Mouse (Mus musculus) common myeloid progenitor, adult 5-6 weeks (primary cell): ENCODE measurements at regions not wholly inside any gene's neighbourhood (a gene's known extent, or its start where the extent isn't known, plus 50 kb on each side); places are given as distances from the start of the nearest gene placed in this dataset.

ENCODE experiments used
- ATAC-seq: replicated peaks from 2 replicates; pipeline ENCODE4 v1.8.0; 2016; ENCODE audit warnings: low read depth, mild to moderate bottlenecking, moderate TSS enrichment, inconsistent platforms; ENCODE audit not compliant: poor library complexity, severe bottlenecking

DNA sequence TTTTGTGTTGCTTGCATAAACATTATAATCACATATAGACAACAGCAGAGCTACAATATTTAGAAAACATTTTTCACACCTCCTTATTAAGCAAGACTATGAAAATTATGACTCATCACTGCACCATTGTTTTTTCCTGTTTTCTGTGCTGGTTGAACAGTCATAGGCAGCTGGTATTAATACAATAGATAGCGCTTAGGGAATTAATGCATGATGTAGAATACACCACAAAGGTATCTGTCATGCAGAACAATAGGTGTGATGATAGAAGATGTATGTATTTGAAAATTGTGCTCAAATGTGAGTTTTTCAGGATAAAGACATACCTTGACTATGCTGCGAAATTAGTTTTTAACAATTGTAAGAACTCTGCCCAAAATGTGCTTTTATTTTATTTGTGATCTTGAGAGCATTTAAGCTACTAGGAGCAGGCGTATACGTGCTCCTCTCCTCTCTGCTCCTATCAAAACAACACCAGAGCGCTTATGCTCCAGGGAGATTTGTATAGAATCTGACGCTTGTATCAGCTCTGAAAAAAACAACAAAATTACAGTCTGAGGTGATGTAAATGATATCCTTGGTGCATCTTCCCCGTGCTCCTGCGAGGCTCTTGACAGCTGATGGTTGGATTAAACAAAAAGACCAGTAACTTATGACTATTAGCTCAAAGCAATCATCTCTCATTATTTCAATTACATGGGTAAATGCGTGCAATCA lies 560.1 kb downstream of the Gm43517 start:
- ATAC-seq = no peak

DNA sequence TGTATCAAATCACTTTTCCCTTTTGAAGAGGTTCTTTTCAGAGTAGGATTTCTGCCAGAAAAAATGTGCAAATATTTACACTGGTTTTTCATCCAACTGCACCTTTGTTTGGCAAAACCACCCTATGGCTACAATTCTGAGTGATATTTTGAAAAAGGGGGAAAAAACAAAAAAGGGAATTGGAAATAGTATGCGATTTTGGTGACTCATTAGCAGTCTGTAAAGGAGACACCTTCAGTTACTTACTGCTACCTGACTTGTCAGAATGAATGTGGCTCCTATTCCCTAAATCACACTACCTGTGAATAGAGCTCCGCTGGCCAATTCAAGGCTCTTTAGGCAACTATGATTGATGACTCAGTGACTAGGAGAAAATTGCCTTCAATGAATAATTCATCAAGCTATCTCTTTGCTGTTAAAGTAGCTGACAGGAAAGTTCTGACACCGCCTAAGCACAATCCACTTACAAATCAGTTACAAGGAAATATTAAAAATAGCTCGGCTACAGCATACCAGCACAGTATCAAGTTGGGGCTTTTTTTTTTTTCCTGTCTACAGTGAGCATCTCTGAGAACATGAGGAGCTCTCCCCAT lies 560.8 kb downstream of the Gm43517 start:
- no peak for ATAC-seq

DNA sequence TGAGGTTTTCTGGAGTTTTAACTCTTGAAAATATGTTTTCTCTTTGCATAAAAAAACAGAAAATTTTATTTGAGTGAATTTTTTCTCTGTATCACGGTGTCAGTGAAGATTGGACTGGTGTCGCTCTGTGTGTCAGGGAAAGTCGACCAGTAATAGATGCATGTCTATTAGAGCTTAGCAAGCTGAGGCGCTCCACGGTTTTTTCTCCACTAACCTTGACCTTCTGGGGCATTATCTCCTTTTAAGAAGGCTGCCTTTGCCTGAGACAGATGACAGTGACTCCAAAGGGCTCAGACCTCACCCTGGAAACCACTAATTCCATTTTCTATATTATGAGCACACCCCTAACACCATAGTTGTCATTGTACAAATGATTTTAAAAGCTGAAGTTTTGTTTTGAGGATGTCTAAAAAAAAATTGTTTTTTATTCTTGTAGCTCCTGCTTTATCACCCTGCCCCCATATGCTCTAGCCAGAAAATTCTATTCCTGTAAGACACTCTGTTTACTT lies 561.8 kb downstream of the Gm43517 start:
- ATAC-seq = no peak

DNA sequence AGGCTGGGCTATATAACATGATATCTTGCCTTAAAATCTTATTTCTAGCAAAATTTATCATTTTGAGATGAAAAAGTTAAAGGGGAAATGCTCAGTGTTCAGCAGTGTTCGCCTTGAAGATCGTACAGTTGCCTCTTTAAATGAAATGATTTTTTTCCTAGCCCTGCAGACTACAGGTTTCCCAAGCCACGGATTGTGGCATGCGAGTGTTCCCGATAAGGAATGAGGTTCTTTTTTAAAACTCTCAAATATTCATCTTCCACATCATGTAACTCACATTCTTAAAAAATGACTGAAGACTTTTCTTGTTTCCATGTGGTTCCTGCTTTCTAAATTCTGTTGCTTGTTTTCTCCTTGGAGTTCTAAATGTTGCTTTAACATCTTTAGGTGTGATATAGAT lies 566.0 kb downstream of the Gm43517 start:
- ATAC-seq = no peak

DNA sequence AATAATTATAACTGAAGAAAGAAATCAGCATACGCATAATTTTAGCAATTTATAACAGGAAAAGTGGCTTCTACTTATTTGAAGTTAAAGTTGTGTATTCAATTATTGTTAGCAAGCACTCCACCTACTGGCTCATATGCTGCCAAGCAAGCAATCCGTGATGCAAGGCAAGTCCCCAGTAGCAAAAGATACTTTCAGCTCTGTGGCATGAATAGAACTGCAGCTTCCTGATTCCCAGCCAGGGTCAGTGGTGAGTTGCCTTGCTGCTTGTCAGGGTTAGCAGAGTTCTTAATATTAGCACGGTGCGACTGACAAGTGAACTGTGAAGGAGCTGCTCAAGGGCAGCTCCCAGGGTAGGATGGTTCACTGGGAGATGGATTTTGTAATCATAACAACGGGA lies 566.8 kb downstream of the Gm43517 start:
- ATAC-seq = peak; percentile 77

DNA sequence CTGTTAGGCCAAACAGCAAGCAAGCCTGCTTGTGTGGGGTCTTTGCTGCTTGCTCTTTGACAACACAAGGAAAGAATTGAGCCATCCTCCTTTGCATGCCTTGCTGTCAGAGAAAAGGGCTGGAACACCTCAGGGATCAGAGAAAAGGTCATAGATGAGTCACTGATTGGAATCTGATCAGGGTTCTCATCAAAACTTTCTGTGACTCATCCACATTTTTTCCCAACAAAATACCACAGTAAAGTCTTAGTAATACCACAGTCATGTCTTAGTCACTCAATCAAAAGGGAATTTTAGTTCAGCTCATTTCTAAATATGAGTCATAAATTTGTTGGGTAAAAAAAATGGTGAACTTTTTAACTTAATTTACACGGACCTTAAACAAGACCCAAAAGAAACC lies 583.1 kb downstream of the Gm43517 start:
- ATAC-seq = no peak

DNA sequence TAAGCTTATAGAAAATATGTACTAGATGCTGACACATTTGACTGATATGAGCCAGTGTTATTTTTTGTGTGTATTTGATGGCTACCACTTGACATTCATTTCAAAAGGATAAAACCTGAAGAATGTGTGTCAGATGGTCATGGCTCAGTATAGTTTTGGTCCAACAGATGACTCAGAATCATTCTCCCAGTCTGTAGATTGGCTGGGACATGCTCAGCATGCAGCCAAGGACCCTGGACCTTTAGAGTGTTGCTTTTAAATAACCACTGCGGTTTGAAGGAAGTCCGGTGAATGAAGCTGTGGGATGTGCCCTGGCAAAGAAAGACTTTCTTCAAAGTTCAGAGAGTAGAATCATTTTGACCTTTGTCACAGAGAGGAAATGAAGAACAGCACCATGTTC lies 584.6 kb downstream of the Gm43517 start:
- ATAC-seq = no peak

DNA sequence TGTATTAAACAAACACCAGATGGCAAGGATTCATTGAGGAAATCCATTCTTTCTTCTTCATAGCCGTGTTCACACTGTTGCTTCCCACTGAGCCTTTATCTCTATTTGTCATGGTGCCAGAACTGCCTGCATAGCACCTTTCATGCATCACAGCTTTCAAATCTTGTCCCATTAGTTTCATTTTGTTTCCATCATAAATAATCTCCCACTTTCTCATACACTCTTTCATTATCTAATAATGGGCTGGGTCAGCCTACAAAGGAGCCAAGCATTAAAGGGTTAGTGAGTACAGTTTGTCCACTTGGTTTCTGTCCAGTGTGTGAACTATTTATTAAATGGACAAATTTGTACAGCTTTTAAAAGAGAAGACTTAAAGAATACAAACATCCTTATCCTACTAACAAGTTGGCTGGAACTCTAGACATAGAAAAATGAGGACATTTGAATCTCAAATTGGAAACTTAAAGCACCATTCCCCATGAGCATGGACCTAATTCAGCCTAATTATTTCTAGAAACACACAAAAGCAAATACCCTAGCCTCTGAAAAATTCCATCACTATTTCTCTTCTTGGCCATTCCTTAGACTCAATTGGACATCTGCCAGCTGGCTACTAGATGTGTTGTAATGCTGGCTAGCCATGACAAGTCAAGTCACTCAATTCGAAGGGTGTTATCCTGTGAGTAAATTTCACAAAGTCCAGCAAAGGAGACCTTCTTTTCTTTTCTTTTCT lies 589.8 kb downstream of the Gm43517 start:
- ATAC-seq = no peak

DNA sequence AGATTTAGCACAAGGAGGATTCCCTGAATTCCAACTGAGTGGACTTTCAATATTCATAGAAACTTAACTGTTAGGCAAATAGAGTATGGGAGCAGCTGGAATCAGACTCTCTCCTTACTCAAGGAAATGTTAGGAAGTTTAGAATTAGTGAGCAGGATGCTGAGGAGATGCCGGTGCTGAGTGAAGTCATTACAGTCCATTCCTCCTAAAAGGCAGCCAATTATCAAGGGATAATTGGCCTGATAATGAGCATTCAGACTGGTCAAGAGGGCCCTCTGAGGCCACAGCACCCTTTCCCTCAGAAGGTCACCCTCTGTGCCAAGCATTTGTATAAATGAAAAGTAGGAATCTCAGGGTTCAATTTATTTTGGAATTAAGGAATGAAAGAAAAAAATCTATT lies 590.6 kb downstream of the Gm43517 start:
- no peak for ATAC-seq

DNA sequence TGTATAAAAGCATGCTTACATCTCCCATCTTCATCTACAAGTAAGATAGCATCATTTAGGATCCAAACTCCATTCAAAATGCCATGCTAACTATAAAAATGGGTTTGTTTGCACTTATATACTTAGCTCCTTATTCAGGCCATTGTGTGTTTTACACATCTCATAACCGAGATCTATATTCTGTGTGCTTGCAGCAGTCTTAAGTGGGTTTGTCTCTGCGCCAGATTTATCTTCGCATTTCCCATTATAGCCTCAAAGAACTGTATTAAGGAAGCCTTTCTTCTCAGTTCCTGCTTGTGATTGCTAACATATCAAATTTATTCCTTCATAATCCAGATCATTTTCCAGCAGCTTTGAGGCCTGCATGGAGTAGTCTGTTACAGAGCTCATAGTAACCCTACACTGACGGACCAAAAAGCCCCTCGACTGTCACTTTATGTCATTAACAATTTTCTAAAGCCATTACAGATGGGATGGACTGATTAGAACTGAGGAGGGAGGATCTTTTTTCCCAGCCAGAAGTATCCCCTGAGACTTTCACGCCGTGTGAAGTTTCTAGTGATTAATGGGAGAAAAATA lies 607.6 kb downstream of the Gm43517 start:
- no peak for ATAC-seq

DNA sequence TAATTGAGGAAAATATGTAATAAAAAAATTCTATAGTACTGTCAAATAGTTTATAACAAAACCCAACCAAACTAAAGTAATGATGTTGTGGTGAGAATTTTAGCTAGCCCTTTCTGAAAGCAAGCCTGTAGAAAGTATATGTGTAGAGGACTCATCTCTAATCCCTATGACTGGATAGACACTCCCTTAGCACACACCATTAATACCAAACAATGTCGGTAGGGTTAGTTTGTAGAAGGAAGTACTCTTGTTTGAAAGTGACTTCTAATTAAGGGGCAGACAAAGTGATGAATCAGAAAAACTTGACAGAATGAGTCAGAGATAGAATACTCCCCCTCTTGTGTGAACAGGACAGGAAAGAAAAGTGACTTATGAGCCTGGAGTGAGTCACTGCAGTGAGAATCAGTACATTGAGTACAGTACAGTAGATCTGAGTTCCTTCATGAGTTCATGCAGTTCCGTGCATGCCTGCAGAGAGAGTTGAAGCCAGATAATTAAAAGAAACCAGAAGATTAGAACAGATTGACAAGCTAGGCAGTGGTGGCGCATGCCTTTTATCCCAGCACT lies 610.0 kb downstream of the Prkd1 start:
- ATAC-seq = no peak

DNA sequence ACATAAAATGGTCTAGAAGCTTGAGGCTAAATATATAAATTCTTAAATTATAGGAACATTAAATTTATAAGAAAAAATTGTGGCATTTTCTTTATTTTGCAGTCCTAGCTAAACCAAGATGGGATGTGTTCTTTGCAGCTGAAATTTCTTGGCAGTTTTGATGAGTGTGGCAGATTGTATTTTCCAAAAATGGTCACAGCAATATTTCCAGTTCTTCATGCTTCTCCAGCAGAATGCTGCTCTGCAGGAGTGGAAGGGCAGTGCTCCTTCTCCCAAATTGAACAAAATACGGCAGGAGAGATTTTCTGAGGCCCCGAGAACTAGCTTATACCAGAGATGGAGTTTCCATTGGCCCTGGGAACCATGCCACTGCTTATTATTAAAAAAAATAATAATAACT lies 587.6 kb downstream of the Prkd1 start:
- no peak for ATAC-seq

DNA sequence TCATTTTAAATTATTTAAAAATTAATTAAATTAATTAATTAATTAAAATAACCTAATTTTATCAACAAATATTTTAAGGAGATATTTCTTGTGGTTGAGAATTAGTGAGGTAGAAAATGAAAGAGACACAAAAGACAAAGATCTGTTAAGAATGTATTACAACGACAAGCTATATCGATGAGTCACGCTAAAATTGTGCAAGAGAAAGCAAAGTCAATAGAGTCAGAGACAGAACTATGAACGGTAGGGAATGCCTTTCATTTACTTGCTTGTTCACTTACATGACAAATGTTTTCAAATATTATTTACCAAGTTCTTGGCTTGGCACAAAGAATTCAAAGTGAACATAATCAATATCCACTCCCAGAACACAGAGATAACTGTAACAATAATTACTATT lies 582.5 kb downstream of the Prkd1 start:
- no peak for ATAC-seq

DNA sequence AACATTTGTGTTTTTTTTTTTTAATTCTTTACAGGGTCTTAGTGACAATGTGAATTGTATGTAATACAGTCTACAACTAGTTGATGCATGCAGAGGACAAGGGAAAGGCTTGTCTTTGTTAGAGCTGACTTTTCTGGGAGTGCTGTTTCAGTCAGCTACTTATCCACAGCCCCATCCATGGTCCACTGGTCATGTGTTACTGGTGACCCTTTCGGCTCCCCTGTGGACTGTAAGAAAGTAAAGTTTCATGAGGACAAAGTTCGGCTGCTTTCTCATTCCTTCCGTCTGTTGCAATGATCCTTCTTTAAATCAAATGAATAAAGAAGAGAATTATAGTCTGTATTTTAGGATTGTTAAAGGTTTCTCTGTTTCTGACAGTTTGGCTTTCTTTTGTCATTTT lies 577.1 kb downstream of the Prkd1 start:
- no peak for ATAC-seq

DNA sequence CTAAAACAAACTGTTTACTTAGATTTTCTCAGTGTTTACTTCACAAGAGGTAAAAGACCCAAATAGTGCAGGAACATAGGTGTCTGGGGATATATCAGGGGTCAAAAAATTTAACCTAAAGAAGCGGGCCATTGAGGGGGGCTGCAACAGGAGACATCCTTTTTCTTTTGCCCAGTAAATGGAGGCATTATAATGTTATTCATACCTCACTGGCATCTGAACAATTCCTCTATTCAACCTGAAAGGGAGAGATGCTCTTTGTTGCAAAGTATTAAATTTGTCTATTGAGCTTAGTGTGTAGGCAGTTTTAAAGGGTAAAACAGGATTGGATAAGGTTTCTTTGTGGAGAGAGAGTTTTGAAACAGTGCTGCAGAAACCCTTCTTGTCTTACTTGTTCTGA lies 576.5 kb downstream of the Prkd1 start:
- no peak for ATAC-seq

DNA sequence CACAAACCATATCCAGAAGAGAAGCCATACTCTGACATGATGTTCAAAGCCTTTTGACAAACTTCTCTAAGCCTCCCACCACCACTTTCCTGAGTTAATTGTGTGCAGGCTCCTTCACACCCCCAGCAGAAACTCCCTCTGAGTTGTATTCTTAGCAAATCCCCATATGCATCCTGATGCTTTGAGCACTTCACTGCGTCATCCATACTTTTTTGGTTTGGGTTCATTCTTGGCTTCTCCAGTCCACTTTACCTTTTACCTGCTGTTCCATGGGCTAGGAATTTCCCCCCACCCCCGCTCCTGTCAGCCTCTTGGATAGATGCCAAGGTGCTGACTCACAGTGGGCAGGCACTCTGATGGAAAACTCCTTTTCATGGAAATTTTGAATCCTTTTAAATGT lies 575.2 kb downstream of the Prkd1 start:
- ATAC-seq = no peak

DNA sequence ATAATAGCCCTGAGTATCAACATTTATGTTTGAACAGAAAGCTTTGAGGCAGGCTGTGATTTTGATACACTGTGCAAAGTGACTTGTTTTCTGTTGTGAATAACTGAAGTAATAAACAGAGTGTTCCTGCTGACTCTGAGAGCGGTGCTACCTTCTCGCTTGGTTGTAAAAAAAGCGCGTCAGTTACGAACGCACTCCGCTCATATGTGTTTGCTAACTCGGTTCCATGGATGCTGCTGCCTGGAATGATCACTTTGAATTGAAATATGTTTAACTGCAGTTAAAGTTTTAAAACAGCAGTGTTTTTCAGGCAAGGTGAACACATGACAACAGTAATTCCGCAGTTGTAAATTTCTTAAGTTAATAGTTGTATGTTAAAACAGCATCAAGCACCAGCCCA lies 567.7 kb downstream of the Prkd1 start:
- no peak for ATAC-seq

DNA sequence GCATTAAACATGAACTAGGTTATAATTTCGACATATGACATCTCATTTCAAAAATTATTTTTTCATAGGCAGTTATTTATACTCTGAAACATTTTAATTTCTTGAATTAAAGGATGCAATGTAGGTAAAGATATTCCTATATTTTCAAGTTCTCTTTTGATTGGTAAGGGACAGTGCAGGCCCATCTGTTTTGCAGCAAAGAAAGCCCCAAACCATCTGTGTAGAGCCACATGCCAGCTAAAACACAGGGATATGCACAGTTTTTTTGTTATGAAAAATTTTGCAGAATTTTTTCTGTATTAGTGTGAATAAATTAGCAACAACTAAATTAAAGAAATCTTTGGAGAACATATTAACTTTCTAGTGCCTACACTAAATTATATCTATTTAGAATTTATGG lies 567.3 kb downstream of the Prkd1 start:
- no peak for ATAC-seq

DNA sequence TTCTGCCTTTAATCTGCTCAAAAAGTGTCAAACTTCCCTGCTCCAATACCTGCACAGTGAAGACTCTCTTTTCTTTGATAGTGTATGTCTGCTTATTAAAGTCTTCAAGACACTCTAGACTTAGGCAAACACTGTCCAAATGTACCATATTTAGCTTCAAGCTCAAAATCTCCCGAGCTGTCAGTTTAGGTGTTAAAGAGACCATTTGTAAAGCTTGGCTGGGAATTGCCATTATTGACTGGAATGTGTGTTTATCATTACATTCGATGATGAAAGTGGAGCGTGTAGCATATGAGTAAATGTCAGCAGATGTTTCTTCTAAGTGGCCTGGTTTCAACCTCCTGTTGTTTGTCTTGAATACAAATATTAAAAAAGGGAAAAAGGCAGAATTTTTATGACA lies 564.4 kb downstream of the Prkd1 start:
- ATAC-seq = no peak

DNA sequence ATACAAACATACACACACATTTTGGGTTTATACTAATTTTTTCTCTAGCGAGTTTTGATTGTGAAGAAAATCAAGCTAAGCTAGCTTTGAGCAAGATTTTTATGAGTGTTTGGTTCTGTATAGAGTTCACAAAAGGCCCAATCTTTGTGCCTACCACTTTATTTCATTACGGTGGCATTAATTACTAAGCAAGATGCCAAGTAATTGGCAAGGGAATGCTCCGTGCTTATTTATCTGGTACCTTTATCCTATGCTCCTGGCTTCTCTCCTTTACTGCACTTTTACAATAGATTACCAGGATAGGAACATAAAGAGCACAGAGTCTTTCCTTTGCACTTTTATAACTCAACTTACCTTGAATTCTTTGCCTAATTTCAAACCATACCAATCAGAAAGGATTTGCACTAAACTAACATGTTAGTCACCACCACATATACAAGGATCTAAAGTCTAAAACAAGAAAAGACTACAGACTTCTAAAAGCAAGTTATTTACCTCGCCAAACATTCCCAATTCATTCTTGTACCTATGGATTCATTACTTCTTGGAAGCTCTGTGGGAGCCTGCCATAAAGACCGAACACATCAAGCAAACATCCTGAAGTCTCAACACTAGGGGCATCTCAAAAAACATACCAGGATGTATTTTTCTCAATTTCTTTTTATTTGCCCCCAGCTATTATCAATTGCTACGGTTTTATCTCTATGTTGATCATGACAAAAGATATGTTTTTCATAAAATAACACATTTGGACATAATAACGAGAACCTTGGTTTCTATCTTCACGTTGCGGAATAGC lies 537.5 kb downstream of the Prkd1 start:
- no peak for ATAC-seq
